Mouse (Mus musculus): ENCODE measurements around the gene Jazf1.

- TF ChIP-seq CTCF (IDR thresholded peaks at IDR 0.05; ENCODE audit: low read depth) (no peak), EP300 (IDR thresholded peaks at IDR 0.05; ENCODE audit: low read depth) (no peak)
Observed at GRCm38 (mm10) chr6:52954441-52954840, 114.0 kb downstream of the Jazf1 start.

Data from liver, embryonic 14.5 days (tissue).